Mouse (Mus musculus) liver, embryonic 14.5 days (tissue): ENCODE measurements at regions not wholly inside any gene's neighbourhood (a gene's known extent, or its start where the extent isn't known, plus 50 kb on each side); places are given as distances from the start of the nearest gene placed in this dataset.

Experiments used
- ATAC-seq: fragments of 200-750 bp; cut with Nextera tagmentation; 2 replicates; pipeline ENCODE4 v1.8.0; 2017; ENCODE audit warnings: moderate number of reproducible peaks, mild to moderate bottlenecking, moderate library complexity; ENCODE audit not compliant: insufficient read depth
- DNase-seq, 3 experiments: peaks; one replicate each; pipeline ENCODE4 v3.0.0-alpha.2; 2012 to 2013; ENCODE audit warnings: low read depth in 3 of 3, low spot score in 3 of 3
- H3K27ac ChIP-seq: fragments of 300-500 bp; sonication (generic); 2 replicates; pipeline ENCODE4 v1.5.1; 2014; ENCODE audit warnings: moderate library complexity, mild to moderate bottlenecking, control low read depth, inconsistent platforms
- H3K27me3 ChIP-seq: fragments of 300-500 bp; sonication (generic); 2 replicates; pipeline ENCODE4 v1.6.1; 2014; ENCODE audit warnings: mild to moderate bottlenecking, low read length, moderate library complexity; ENCODE audit not compliant: control insufficient read depth, insufficient read depth
- H3K36me3 ChIP-seq: fragments of 300-500 bp; sonication (generic); replicated peaks from 2 replicates; pipeline ENCODE4 v1.6.1; 2014; ENCODE audit warnings: low read depth; ENCODE audit not compliant: control insufficient read depth, insufficient read depth
- H3K4me1 ChIP-seq, 2 experiments: fragments of 200-500 bp in 1 of 2; fragments of 300-500 bp in 1 of 2; sonication (generic) in 1 of 2; replicated peaks; 2 replicates each; pipeline ENCODE4 v1.6.1; 2012 to 2014; ENCODE audit warnings: antibody characterized with exemption in 1 of 2, inconsistent platforms in 1 of 2, low read length in 1 of 2; ENCODE audit not compliant: control insufficient read depth in 2 of 2, insufficient read depth in 2 of 2
- H3K4me2 ChIP-seq: fragments of 300-500 bp; sonication (generic); 2 replicates; pipeline ENCODE4 v1.6.1; 2014; ENCODE audit warnings: low read depth, mild to moderate bottlenecking, control low read depth, moderate library complexity
- H3K4me3 ChIP-seq, 2 experiments: fragments of 200-500 bp in 1 of 2; fragments of 300-500 bp in 1 of 2; sonication (generic) in 1 of 2; 2 replicates each; pipeline ENCODE4 v1.5.1; 2012 to 2014; ENCODE audit warnings: low read depth in 2 of 2, low read length in 2 of 2, mild to moderate bottlenecking in 2 of 2, control low read depth in 1 of 2, inconsistent platforms in 1 of 2, moderate library complexity in 1 of 2; ENCODE audit not compliant: insufficient read depth in 1 of 2
- H3K9ac ChIP-seq: fragments of 300-500 bp; sonication (generic); replicated peaks from 2 replicates; pipeline ENCODE4 v1.6.1; 2014; ENCODE audit warnings: mild to moderate bottlenecking, control low read depth, moderate library complexity
- H3K9me3 ChIP-seq: fragments of 300-500 bp; sonication (generic); 2 replicates; pipeline ENCODE4 v1.6.1; 2016; ENCODE audit warnings: low read length, mixed read lengths; ENCODE audit not compliant: control insufficient read depth
- CTCF ChIP-seq: IDR thresholded peaks from 2 replicates; pipeline ENCODE4 v1.5.1; 2016; ENCODE audit warnings: antibody characterized with exemption, low read depth, control low read depth
- EP300 ChIP-seq: IDR thresholded peaks from 2 replicates; pipeline ENCODE4 v1.6.1; 2016; ENCODE audit warnings: antibody characterized with exemption, low read depth
- WGBS: fragments of 180-500 bp; shearing (Covaris S2); extraction: QIAGEN DNeasy Blood & Tissue Kit; methylation state at CpG from one replicate; pipeline ENCODE4 v1.1.7; 2014; ENCODE audit not compliant: insufficient replicate concordance; 5-methylcytosine and 5-hydroxymethylcytosine counted together

- TF ChIP-seq EP300 (no peak), CTCF (no peak)
- ATAC-seq (no peak), DNase-seq (no peak)
Observed at GRCm38 (mm10) chr12:16362341-16362740, 248.4 kb downstream of the Lpin1 start.

GRCm38 (mm10) chr12:16358831-16359230 is 251.9 kb downstream of the Lpin1 start:
- no peak overlapping the region for H3K9ac ChIP-seq
- H3K4me3 ChIP-seq: no peak overlapping the region
- WGBS: 25% methylated on average over 1 of the region's 1 CpGs
- H3K27ac ChIP-seq: no peak overlapping the region
- H3K27me3 ChIP-seq: no peaks in the 10 kb centered on the region
- H3K9me3 ChIP-seq: no peaks in the 10 kb centered on the region
- TF ChIP-seq CTCF (no peak), EP300 (no peak)
- no peak overlapping the region for H3K4me2 ChIP-seq
- no peaks in the 10 kb centered on the region for H3K4me1 ChIP-seq
- no peaks in the 10 kb centered on the region for H3K36me3 ChIP-seq
- ATAC-seq (no peak), DNase-seq (no peak)

More at GRCm38 (mm10) chr12:16362341-16362740, 248.4 kb downstream of the Lpin1 start:
- Histone ChIP-seq H3K36me3 (no peaks in the 10 kb centered on the region), H3K4me2 (no peak overlapping the region), H3K4me1 (no peaks in the 10 kb centered on the region), H3K27ac (no peak overlapping the region), H3K4me3 (no peak overlapping the region), H3K9me3 (no peaks in the 10 kb centered on the region), H3K27me3 (no peaks in the 10 kb centered on the region), H3K9ac (no peak overlapping the region)

GRCm38 (mm10) chr12:16354711-16355110 is 256.1 kb downstream of the Lpin1 start:
- no peak overlapping the region for H3K9ac ChIP-seq
- DNase-seq (no peak), ATAC-seq (no peak)
- H3K4me2 ChIP-seq: no peak overlapping the region
- H3K27me3 ChIP-seq: no peaks in the 10 kb centered on the region
- no peaks in the 10 kb centered on the region for H3K4me1 ChIP-seq
- H3K27ac ChIP-seq: no peak overlapping the region
- no peak overlapping the region for H3K4me3 ChIP-seq
- no peaks in the 10 kb centered on the region for H3K9me3 ChIP-seq
- H3K36me3 ChIP-seq: no peaks in the 10 kb centered on the region
- no peak for TF ChIP-seq CTCF
- 58% methylated on average over 1 of the region's 1 CpGs for WGBS

- Histone ChIP-seq H3K36me3 (no peaks in the 10 kb centered on the region), H3K9ac (no peak overlapping the region), H3K9me3 (no peaks in the 10 kb centered on the region), H3K4me2 (no peak overlapping the region), H3K4me1 (no peaks in the 10 kb centered on the region), H3K27me3 (no peaks in the 10 kb centered on the region), H3K4me3 (no peak overlapping the region), H3K27ac (no peak overlapping the region)
- no peak for TF ChIP-seq CTCF
- TF ChIP-seq EP300: no peak
- no peak for ATAC-seq
- DNase-seq: no peak
Observed at GRCm38 (mm10) chr12:16351751-16352150, 259.0 kb downstream of the Lpin1 start.

GRCm38 (mm10) chr12:16349310-16349709 is 261.5 kb downstream of the Lpin1 start:
- DNase-seq (no peak), ATAC-seq (no peak)
- H3K36me3 ChIP-seq: no peaks in the 10 kb centered on the region
- no peak for TF ChIP-seq CTCF
- TF ChIP-seq EP300: no peak
- H3K9me3 ChIP-seq: no peaks in the 10 kb centered on the region
- no peaks in the 10 kb centered on the region for H3K4me1 ChIP-seq
- no peaks in the 10 kb centered on the region for H3K27me3 ChIP-seq
- H3K9ac ChIP-seq: no peak overlapping the region
- H3K4me2 ChIP-seq: no peak overlapping the region
- H3K27ac ChIP-seq: no peak overlapping the region
- no peak overlapping the region for H3K4me3 ChIP-seq

- Histone ChIP-seq H3K9me3 (no peaks in the 10 kb centered on the region), H3K4me1 (no peaks in the 10 kb centered on the region), H3K36me3 (no peaks in the 10 kb centered on the region), H3K9ac (no peak overlapping the region), H3K4me2 (no peak overlapping the region), H3K4me3 (no peak overlapping the region), H3K27me3 (no peaks in the 10 kb centered on the region), H3K27ac (no peak overlapping the region)
- DNase-seq (no peak), ATAC-seq (no peak)
- TF ChIP-seq CTCF (no peak), EP300 (no peak)
- WGBS: 56% methylated on average over 3 of the region's 3 CpGs
Observed at GRCm38 (mm10) chr12:16344021-16344420, 266.7 kb downstream of the Lpin1 start.
